8 mouse cellular contexts compared by ENCODE assay signal in genomic region chr8:61607463-61607813, GRCm38 (mm10).
DNase-seq lines count a peak whose midpoint lies in the region; ATAC-seq and TF ChIP-seq lines count a peak whose summit lies in the region.

No protein-coding gene starts in this region.

- H3K27ac ChIP-seq in kidney, adult 2 months (ENCODE audit: insufficient read depth, low read depth, low read length), result peak overlapping the region; percentile 26; the same call in 1 of the 2 replicates
- H3K27ac ChIP-seq in embryonic fibroblast, embryonic 13.5 days (ENCODE audit: insufficient read depth, low read length), result peak overlapping the region; percentile 100
- peak overlapping the region; percentile 98 for H3K27ac ChIP-seq in intestine, embryonic 14.5 days (ENCODE audit: low read depth)
- H3K27ac ChIP-seq in midbrain, embryonic 14.5 days (replicated peaks; ENCODE audit: low read depth, low read length), result 0 out of 2 replicates have a peak overlapping the region, but pooled peaks have one; percentile 37

- H3K36me3 ChIP-seq in kidney, adult 2 months (ENCODE audit: control insufficient read depth, insufficient read depth, low read length), result no peaks in the 10 kb centered on the region
- no peaks in the 10 kb centered on the region for H3K36me3 ChIP-seq in intestine, embryonic 14.5 days (ENCODE audit: control insufficient read depth, insufficient read depth, low read length)
- H3K36me3 ChIP-seq in midbrain, embryonic 14.5 days (ENCODE audit: control insufficient read depth, insufficient read depth, low read length), result no peaks in the 10 kb centered on the region

- no peaks in the 10 kb centered on the region for H3K9me3 ChIP-seq in intestine, embryonic 14.5 days (ENCODE audit: control insufficient read depth, low read length)
- no peaks in the 10 kb centered on the region for H3K9me3 ChIP-seq in midbrain, embryonic 14.5 days (ENCODE audit: control insufficient read depth, low read length)

- no peak for TF ChIP-seq POLR2A in kidney, adult 2 months (IDR thresholded peaks at IDR 0.05; ENCODE audit: low read depth, low read length)
- TF ChIP-seq POLR2A in embryonic fibroblast, embryonic 13.5 days (IDR thresholded peaks at IDR 0.05; ENCODE audit: low read depth, low read length), result peak; percentile 48; the same call in 1 of the 2 replicates

- no peak overlapping the region for H3K4me3 ChIP-seq in kidney, adult 2 months (ENCODE audit: insufficient read depth, low read depth, low read length)
- H3K4me3 ChIP-seq in embryonic fibroblast, embryonic 13.5 days (ENCODE audit: insufficient read depth, low read length), result no peak overlapping the region
- H3K4me3 ChIP-seq in intestine, embryonic 14.5 days (ENCODE audit: low read depth, low read length), result no peak overlapping the region
- H3K4me3 ChIP-seq in midbrain, embryonic 14.5 days (replicated peaks; ENCODE audit: low read depth, low read length), result no peak overlapping the region

- peaks cover 11% of the 10 kb centered on the region; the same call in 1 of the 2 replicates for H3K4me1 ChIP-seq in kidney, adult 2 months (ENCODE audit: control insufficient read depth, insufficient read depth, low read length)
- peaks cover 4% of the 10 kb centered on the region; the same call in 1 of the 2 replicates for H3K4me1 ChIP-seq in embryonic fibroblast, embryonic 13.5 days (ENCODE audit: control insufficient read depth, insufficient read depth, low read length)
- peaks cover 13% of the 10 kb centered on the region for H3K4me1 ChIP-seq in intestine, embryonic 14.5 days (replicated peaks; ENCODE audit: control insufficient read depth, insufficient read depth, low read length)
- peaks cover 7% of the 10 kb centered on the region; the same call in 1 of the 2 replicates for H3K4me1 ChIP-seq in midbrain, embryonic 14.5 days (ENCODE audit: control insufficient read depth, insufficient read depth, low read length)

- H3K27me3 ChIP-seq in kidney, adult 2 months (replicated peaks; ENCODE audit: control insufficient read depth, insufficient read depth, low read length), result no peaks in the 10 kb centered on the region
- no peaks in the 10 kb centered on the region for H3K27me3 ChIP-seq in intestine, embryonic 14.5 days (replicated peaks; ENCODE audit: control insufficient read depth, insufficient read depth, low read length)
- H3K27me3 ChIP-seq in midbrain, embryonic 14.5 days (ENCODE audit: control insufficient read depth, insufficient read depth, low read length), result no peaks in the 10 kb centered on the region

- no peak for TF ChIP-seq CTCF in kidney, adult 2 months (conservative IDR thresholded peaks at IDR 0.05; ENCODE audit: insufficient read depth, insufficient read length, low read depth, low read length)
- TF ChIP-seq CTCF in embryonic fibroblast, embryonic 13.5 days (IDR thresholded peaks at IDR 0.05; ENCODE audit: borderline replicate concordance, insufficient read depth, low read length), result no peak

- no peak overlapping the region for H3K9ac ChIP-seq in intestine, embryonic 14.5 days (ENCODE audit: low read length)
- no peak overlapping the region for H3K9ac ChIP-seq in midbrain, embryonic 14.5 days (replicated peaks; ENCODE audit: low read length)

- H3K4me2 ChIP-seq in intestine, embryonic 14.5 days (ENCODE audit: low read length), result peak overlapping the region; percentile 35
- no peak overlapping the region for H3K4me2 ChIP-seq in midbrain, embryonic 14.5 days (ENCODE audit: low read length)

- peak; percentile 33; the same call in 1 of the 2 replicates for ATAC-seq in intestine, embryonic 14.5 days (replicated peaks; ENCODE audit: low FRiP score, low TSS enrichment, low read depth)
- ATAC-seq in midbrain, embryonic 14.5 days (ENCODE audit: low FRiP score, low TSS enrichment), result no peak
- ATAC-seq in frontal cortex, adult (ENCODE audit: low TSS enrichment), result no peak

- no peak for DNase-seq in kidney, adult 2 months
- no peak for DNase-seq in kidney, postnatal 36 days
- peak; percentile 58 for DNase-seq in intestine, embryonic 14.5 days (ENCODE audit: low spot score)
- peak; percentile 41 for DNase-seq in midbrain, embryonic 14.5 days
- no peak for DNase-seq in urinary bladder, postnatal 25 days (ENCODE audit: low spot score)
- no peak for DNase-seq in spleen, postnatal 36 days (ENCODE audit: low spot score in 2 of 2)

- 61% methylated on average over 6 of the region's 6 CpGs for WGBS in kidney, adult 2 months
- WGBS in intestine, embryonic 14.5 days, result 21% methylated on average over 6 of the region's 6 CpGs
- WGBS in midbrain, embryonic 14.5 days, result 47% methylated on average over 6 of the region's 6 CpGs

Comparison
In these comparisons a context has a peak if more than half of its experiments do, and no peak if none do; other contexts are left out.
1. DNase-seq: peak in intestine, embryonic 14.5 days (single experiment) and midbrain, embryonic 14.5 days (single experiment); none in kidney, adult 2 months (single experiment), kidney, postnatal 36 days (0 of 2), urinary bladder, postnatal 25 days (single experiment) and spleen, postnatal 36 days (0 of 2).
2. H3K27ac ChIP-seq: peak in every context shown above with its lines; median percentile 100 in embryonic fibroblast, embryonic 13.5 days; 98 in intestine, embryonic 14.5 days; 37 in midbrain, embryonic 14.5 days; 26 in kidney, adult 2 months.